Mouse (Mus musculus): ENCODE measurements around the gene Smim4.

Gene Smim4

DNA sequence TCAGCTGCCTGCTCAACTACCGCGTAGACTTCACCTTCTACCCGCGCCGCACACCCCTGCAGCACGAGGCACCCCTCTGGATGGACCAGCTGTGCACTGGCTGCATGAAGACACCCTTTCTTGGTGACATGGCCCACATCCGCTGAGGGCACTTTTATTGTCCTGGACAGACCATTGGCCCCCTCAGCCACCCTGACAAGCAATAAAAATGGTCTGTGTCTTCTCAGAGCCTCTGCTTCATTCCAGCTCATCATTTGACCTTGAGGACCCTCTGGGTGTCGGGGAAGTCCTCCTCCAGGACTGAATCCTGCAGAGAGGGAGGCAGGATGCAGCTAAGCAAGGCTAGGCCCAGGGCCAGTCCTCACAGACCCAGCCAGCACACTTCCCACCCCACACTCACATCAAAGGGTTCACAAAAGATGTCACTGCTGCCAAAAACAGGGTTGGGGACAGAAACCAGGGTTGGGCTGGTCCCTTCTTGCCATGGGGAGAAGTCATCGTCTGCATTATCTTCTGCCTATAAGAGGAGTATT lies 10.2 kb upstream of the Smim4 start:
- in situ Hi-C loops (cut with MboI, MseI): no loop called here

DNA sequence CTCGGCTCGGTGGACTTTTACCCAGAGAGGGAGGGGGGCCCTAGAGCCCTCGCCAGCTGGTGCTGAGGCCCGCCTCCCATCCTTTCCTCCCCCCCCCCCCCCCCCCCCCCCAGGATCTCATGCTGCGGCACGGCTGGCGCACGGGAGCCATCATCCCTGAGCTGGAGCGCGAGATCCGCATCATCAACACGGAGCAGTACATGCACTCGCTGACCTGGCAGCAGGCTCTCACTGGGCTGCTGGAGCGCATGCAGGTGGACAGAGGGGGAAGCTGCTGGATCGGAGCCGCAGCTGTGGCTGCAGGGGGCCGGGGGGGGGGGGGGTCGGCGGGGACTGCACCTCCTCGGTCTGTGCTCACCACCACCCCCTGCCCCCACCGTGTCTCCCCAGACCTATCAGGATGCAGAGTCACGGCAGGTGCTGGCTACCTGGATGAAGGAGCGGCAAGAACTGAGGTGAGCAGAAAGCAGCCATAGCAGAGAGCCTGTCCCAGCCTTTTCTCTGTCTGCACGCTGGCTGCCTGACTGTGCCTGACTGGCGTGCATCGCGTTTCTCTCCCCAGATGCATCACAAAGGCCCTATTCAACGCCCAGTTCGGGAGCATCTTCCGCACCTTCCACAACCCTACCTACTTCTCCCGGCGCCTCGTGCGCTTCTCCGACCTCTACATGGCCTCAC lies 9.6 kb upstream of the Smim4 start:
- in situ Hi-C loops (cut with MboI, MseI): no loop called here

GRCm38 (mm10) chr14:31137791-31138190 lies 9.0 kb upstream of the Smim4 start:
- in situ Hi-C loops (cut with MboI, MseI): no loop called here

DNA sequence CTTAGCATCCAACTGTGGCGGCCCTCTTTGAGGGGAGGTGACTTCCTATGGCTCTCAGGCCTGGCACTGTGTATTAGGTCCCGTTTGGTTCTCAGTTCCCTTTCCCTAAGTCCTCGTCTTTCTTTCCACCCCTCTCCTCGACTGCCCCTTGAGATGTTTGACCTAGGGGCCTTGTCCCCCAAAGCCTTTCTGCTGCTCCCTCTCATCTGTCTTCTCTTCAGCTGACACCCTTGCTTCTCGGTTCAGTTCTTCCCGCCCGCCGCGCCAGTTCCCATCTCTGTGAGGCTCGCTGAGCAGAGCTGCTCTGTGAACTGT lies 8.5 kb upstream of the Smim4 start:
- in situ Hi-C loops (cut with MboI, MseI): no loop called here

DNA sequence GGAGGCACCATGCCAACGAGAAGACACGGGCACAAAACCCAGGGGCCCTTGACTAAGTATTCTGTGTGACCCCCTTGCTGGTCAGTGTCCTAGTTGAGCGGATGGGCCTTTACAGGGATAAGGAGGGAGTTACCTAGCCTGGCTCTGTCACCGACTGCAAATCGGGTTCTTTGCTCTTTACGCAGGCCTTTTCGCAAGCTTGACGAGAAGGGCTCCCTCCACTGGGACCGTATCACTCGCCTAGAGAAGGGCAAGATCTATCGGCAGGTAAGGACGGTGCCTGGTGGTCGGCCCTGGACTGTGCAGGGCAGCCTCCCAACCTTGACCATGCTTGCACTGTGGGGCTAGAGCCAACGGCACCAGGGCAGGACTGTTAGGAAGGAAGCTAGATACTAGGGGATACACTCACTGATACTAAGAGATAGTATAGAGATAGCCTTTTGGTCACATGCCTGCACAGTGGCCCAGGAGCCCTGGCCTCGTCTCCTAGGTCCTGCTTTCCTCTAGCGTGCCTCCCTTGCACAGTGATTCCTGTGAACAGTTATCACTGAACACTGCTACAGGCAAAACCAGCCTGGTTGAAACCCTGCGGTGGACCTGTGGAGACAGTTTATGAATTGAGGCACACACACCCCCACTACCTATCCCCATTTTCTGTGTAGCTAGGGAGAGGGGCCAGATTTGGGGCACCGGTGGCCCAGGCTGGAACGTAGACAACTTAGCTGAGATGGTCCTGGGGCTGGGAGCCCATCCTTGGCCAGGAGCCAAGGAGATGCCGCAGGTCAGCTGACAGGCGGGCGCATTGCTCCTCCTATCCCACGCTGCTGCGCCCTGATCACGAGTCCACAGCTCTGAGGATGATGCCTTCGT lies 7.9 kb upstream of the Smim4 start:
- in situ Hi-C loops (cut with MboI, MseI): no loop called here

DNA sequence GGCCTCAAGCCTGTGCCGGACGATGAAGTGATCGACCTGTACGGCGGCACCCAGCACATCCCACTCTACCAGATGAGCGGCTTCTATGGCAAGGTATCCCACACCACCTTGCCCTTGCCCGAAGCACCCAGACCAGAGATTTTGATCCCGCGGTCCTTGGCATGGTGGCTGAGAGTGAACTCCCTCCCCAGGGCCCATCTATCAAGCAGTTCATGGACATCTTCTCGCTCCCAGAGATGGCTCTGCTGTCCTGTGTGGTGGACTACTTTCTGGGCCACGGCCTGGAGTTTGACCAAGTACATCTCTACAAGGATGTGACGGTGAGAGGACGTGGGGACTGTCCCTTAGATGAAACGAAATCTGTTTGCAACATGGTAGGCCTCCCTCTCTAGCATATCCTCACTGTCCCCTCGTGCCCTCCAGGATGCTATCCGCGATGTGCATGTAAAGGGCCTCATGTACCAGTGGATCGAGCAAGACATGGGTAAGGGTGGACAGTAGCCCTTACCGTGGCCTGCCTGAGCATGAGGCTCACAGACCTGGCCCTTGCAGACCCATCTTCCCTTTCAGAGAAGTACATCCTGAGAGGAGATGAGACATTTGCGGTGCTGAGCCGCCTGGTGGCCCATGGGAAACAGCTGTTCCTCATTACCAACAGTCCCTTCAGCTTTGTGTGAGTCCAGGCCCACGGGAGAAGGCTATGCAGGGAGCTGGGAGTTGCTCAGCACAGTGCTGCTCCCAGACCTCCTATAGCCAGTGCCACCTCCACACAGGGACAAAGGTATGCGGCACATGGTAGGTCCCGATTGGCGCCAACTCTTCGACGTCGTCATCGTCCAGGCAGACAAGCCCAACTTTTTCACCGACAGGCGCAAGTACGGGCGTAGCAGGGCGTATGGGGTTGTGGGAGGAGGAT lies 7.0 kb upstream of the Smim4 start:
- in situ Hi-C loops (cut with MboI, MseI): no loop called here

DNA sequence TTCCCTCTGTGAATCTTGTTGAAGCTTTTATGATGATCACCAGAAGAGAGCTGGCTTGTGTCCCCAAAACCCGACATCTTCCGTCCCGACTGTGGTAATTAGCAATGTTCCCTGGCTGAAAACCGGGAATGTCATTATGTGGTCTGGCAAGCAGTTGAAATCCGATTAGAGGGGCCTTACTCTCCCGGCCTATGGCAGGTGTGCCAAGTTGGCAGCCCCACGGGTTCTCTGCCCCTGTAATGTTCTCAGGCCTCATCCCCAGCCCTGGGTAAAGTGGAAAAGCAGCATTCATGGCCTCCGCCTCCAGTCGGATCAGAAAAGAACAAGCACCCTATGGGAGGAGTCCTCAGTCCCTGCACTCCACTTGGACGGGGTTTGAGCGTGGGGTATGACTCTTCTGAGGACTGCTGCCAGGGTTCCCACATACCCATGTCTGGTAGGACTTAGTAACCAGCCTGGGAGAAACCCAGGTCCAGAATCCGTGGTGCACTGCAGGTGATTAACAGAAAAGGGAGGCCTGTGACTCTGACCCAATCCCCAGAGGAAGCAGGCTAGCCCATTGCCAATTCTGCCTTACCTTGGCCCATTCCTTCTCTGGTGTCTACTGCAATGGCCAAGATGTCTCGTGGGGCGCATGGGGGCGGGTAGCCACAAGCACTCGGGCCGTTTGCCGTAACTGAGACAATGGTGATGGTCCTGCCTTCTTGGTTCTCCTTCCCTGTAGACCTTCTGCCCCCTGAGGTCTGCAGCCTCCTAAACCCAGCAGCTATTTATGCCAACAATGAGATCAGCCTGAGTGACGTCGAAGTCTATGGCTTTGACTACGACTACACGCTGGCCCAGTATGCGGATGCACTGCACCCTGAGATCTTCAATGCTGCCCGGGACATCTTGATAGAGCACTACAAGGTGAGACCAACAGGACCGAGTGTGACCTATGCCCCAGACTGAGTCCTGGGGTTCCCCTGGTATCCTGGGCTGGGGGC lies 5.6 kb upstream of the Smim4 start:
- in situ Hi-C loops (cut with MboI, MseI): no loop called here

DNA sequence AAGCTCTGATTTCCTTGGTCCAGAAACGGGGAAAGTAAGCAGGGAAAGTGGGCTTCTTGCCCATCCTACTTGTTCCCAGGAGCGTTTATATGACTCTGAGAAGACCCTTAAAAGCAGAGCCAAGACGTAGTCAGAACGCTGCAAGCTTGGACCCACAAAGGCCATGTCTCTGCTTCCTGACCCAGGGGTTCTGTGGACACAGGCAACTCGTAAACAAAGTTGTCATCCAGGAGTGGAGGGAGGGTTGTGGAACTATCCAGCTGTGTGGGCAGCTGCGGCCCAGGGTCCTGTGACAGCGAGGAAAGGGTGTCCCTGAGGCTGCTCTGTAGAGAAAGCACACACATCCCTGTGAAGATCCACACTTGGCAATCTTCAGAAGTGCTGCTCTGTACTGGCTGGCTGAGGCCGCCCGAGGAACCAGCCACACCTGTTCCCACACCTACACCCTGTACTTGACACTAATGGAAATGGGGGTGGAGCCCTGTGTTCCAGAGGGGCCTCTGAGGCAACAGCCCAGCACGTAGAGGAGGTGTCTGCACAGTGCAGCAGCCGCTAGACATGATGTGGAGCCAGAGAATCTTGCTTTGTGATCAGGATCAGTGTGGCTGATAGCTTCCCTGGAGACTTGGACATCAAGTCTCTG lies 4.4 kb upstream of the Smim4 start:
- in situ Hi-C loops (cut with MboI, MseI): no loop called here

GRCm38 (mm10) chr14:31132491-31132975 lies 3.8 kb upstream of the Smim4 start:
- in situ Hi-C loops (cut with MboI, MseI): no loop called here

- in situ Hi-C loops (cut with MboI, MseI): no loop called here
These were observed 3.3 kb upstream of the Smim4 start for GRCm38 (mm10) chr14:31132031-31132430.

GRCm38 (mm10) chr14:31131272-31131821 lies 2.6 kb upstream of the Smim4 start:
- in situ Hi-C loops (cut with MboI, MseI): no loop called here

GRCm38 (mm10) chr14:31130236-31131220 lies 1.8 kb upstream of the Smim4 start, which contains the start of gene Nt5dc2:
Gene Nt5dc2 (plus strand): TSS chr14:31131053.
- in situ Hi-C loops (cut with MboI, MseI): no loop called here

- in situ Hi-C loops (cut with MboI, MseI): no loop called here
These were observed 825 bp upstream of the Smim4 start for GRCm38 (mm10) chr14:31129326-31130235.

- in situ Hi-C loops (cut with MboI, MseI): no loop called here
These were observed 493 bp downstream of the Smim4 start for GRCm38 (mm10) chr14:31128101-31128825.

DNA sequence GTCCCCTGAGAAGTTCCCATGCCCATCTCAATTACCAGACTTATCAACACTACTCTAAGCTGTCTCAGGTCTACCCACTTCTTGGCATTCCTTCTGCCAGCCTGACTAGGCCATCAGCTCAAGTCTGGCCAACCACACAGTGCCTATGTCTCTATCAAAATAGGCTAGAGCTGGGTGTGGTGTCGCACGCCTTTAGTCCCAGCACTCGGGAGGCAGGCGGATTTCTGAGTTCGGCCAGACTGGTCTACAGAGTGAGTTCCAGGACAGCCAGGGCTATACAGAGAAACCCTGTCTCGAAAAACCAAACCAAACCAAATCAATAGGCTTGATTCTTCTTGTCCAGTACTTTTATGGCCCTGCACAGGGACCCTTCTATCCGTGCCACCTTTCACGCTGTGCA lies 1.9 kb downstream of the Smim4 start:
- in situ Hi-C loops (cut with MboI, MseI): no loop called here

All from T-helper 1 cell (primary cell).